ENCODE assay signal across 25 mouse cellular contexts in genomic region chr6:31367947-31368346, GRCm38 (mm10). TPM values are rescaled to one million over a fixed set of nuclear protein-coding genes. Genes with fewer than 3 reads are reported as not detected.
DNase-seq lines count a peak whose midpoint lies in the region; ATAC-seq and TF ChIP-seq lines count a peak whose summit lies in the region.
"Had no signal": no experiment of that assay in that cellular context is flagged by ENCODE, and none has a peak within 500 bp of the region (broad histone marks: within the 10 kb centered on the region; RNA-seq: fewer than 3 reads in every experiment).

No protein-coding gene starts in this region.

- ATAC-seq in embryonic facial prominence, embryonic 11.5 days (replicated peaks; ENCODE audit: insufficient number of reproducible peaks, low FRiP score, low TSS enrichment, low read depth): no peak
- ATAC-seq: activated CD4-positive, CD25-positive, alpha-beta regulatory T cell, adult 4 months; forebrain, embryonic 13.5 days; forebrain, embryonic 16.5 days; intestine, postnatal 0 days had no signal

- DNase-seq in gastrocnemius, adult 2 months: no peak
- DNase-seq in gastrocnemius, adult 8-10 months (ENCODE audit: low spot score in 2 of 2): no peak
- peak; percentile 38 for DNase-seq in liver, adult 2 months (ENCODE audit: extremely low read depth, low read depth, low spot score)
- DNase-seq in liver: no peak
- peak; percentile 42 for DNase-seq in embryonic facial prominence, embryonic 11.5 days (ENCODE audit: low spot score)
- no peak for DNase-seq in neural tube, embryonic 10.5 days (ENCODE audit: extremely low spot score, low spot score)
- no peak for DNase-seq in cerebellum, postnatal 14 days
- DNase-seq: adrenal gland, adult 8-10 months; adrenal gland, postnatal 25 days; B cell, adult 2 months; cerebellum, adult 18-20 months; cerebellum, adult 9-10 months; cerebellum, postnatal 25 days; gastrocnemius, postnatal 25 days; heart, adult 2 months had no signal

- no peak for TF ChIP-seq POLR2A in liver, adult 2 months (IDR thresholded peaks at IDR 0.05; ENCODE audit: extremely low read depth, insufficient read depth, low read length)

- no peaks in the 10 kb centered on the region for H3K9me3 ChIP-seq in embryonic facial prominence, embryonic 11.5 days (replicated peaks; ENCODE audit: control insufficient read depth, low read length)
- H3K9me3 ChIP-seq: forebrain, embryonic 10.5 days; forebrain, embryonic 13.5 days; heart, embryonic 10.5 days; heart, embryonic 13.5 days; hindbrain, embryonic 12.5 days; hindbrain, embryonic 15.5 days had no signal

- peak overlapping the region; percentile 31 for H3K27ac ChIP-seq in gastrocnemius, adult 2 months
- no peak overlapping the region for H3K27ac ChIP-seq in liver, adult 2 months (replicated peaks; ENCODE audit: insufficient read depth, low read depth, low read length)
- H3K27ac ChIP-seq in embryonic facial prominence, embryonic 11.5 days (replicated peaks; ENCODE audit: low read depth, low read length): no peak overlapping the region
- H3K27ac ChIP-seq: forebrain, embryonic 10.5 days; forebrain, embryonic 13.5 days; heart, adult 2 months; heart, embryonic 10.5 days; heart, embryonic 13.5 days; hindbrain, embryonic 12.5 days; hindbrain, embryonic 15.5 days had no signal

- no peaks in the 10 kb centered on the region for H3K27me3 ChIP-seq in liver, adult 2 months (ENCODE audit: control insufficient read depth, insufficient read depth, low read length)
- no peaks in the 10 kb centered on the region for H3K27me3 ChIP-seq in embryonic facial prominence, embryonic 11.5 days (ENCODE audit: control insufficient read depth, insufficient read depth, low read length)
- H3K27me3 ChIP-seq: CH12.LX; forebrain, embryonic 13.5 days; heart, embryonic 13.5 days; hindbrain, embryonic 12.5 days; hindbrain, embryonic 15.5 days had no signal

- no peaks in the 10 kb centered on the region; the same call in 1 of the 2 replicates for H3K4me1 ChIP-seq in liver, adult 2 months (ENCODE audit: control insufficient read depth, insufficient read depth, low read length)
- no peaks in the 10 kb centered on the region; the same call in 1 of the 2 replicates for H3K4me1 ChIP-seq in embryonic facial prominence, embryonic 11.5 days (ENCODE audit: control insufficient read depth, insufficient read depth, low read length)
- H3K4me1 ChIP-seq: forebrain, embryonic 13.5 days; hindbrain, embryonic 12.5 days had no signal

- intact Hi-C loops in gastrocnemius, adult 2 months (cut with DNase I): loop anchor here (5.0 kb wide), 1 partner anchor 46 kb away; no protein-coding TSS in a partner anchor

- H3K9ac ChIP-seq in liver, adult 2 months (ENCODE audit: low read depth, low read length): no peak overlapping the region
- H3K9ac ChIP-seq in embryonic facial prominence, embryonic 11.5 days (replicated peaks; ENCODE audit: low read length): no peak overlapping the region
- H3K9ac ChIP-seq: forebrain, embryonic 13.5 days; heart, embryonic 13.5 days; hindbrain, embryonic 12.5 days; hindbrain, embryonic 15.5 days had no signal

- no peak for TF ChIP-seq CTCF in gastrocnemius, adult 2 months (IDR thresholded peaks at IDR 0.05)
- no peak for TF ChIP-seq CTCF in liver, adult 2 months (IDR thresholded peaks at IDR 0.05; ENCODE audit: low read depth, low read length)

- no peak overlapping the region for H3K4me3 ChIP-seq in gastrocnemius, adult 2 months
- no peak overlapping the region for H3K4me3 ChIP-seq in liver, adult 2 months (ENCODE audit: insufficient read depth, low read depth, low read length)
- H3K4me3 ChIP-seq in embryonic facial prominence, embryonic 11.5 days (ENCODE audit: low read depth, low read length): no peak overlapping the region
- H3K4me3 ChIP-seq: forebrain, embryonic 10.5 days; forebrain, embryonic 13.5 days; heart, adult 2 months; heart, embryonic 10.5 days; heart, embryonic 13.5 days; hindbrain, embryonic 12.5 days; hindbrain, embryonic 15.5 days had no signal

- no peaks in the 10 kb centered on the region for H3K79me2 ChIP-seq in liver, adult 2 months (ENCODE audit: control insufficient read depth, insufficient read depth, low read length)

- no peaks in the 10 kb centered on the region for H3K36me3 ChIP-seq in liver, adult 2 months (ENCODE audit: control insufficient read depth, insufficient read depth, low read length)
- no peaks in the 10 kb centered on the region for H3K36me3 ChIP-seq in embryonic facial prominence, embryonic 11.5 days (replicated peaks; ENCODE audit: control insufficient read depth, insufficient read depth, low read depth, low read length)
- H3K36me3 ChIP-seq: forebrain, embryonic 10.5 days; heart, embryonic 10.5 days; heart, embryonic 13.5 days; hindbrain, embryonic 12.5 days; hindbrain, embryonic 15.5 days had no signal

- 60% methylated on average over 10 of the region's 10 CpGs for WGBS in liver, adult 2 months
- WGBS in embryonic facial prominence, embryonic 11.5 days: 42% methylated on average over 10 of the region's 10 CpGs

- no peak overlapping the region for H3K4me2 ChIP-seq in embryonic facial prominence, embryonic 11.5 days (ENCODE audit: low read depth, low read length)
- H3K4me2 ChIP-seq: forebrain, embryonic 13.5 days; heart, embryonic 13.5 days; hindbrain, embryonic 12.5 days; hindbrain, embryonic 15.5 days had no signal

RNA-seq across cellular contexts. Expression of gene Mkln1, which starts 30.6 kb away (rescaled TPM):
- total RNA-seq in gastrocnemius, adult 2 months (2021): 100 to 1,000 TPM; 151 to 170 TPM
- total RNA-seq in gastrocnemius, adult 8-10 months (2022): 100 to 1,000 TPM; 145 to 178 (median 153) TPM
- total RNA-seq in liver, adult 2 months (2014; rRNA removed): 120 and 122 TPM in 2 replicates
- 57.7 and 67.0 TPM in 2 replicates for polyA plus RNA-seq in liver, adult 2 months (2012; rRNA removed)
- polyA plus RNA-seq in embryonic facial prominence, embryonic 11.5 days (2014; fragmentation: Nextera tagmentation; extraction: Ambion mirVana): 234 and 254 TPM in 2 replicates

Comparison
In these comparisons a context has a peak if more than half of its experiments do, and no peak if none do; other contexts are left out.
1. DNase-seq: peak in liver, adult 2 months (single experiment) and embryonic facial prominence, embryonic 11.5 days (single experiment); none in gastrocnemius, adult 2 months (single experiment), gastrocnemius, adult 8-10 months (0 of 2), liver (single experiment), neural tube, embryonic 10.5 days (single experiment) and cerebellum, postnatal 14 days (0 of 2).